14 mouse cellular contexts compared by ENCODE assay signal in the genomic region with DNA sequence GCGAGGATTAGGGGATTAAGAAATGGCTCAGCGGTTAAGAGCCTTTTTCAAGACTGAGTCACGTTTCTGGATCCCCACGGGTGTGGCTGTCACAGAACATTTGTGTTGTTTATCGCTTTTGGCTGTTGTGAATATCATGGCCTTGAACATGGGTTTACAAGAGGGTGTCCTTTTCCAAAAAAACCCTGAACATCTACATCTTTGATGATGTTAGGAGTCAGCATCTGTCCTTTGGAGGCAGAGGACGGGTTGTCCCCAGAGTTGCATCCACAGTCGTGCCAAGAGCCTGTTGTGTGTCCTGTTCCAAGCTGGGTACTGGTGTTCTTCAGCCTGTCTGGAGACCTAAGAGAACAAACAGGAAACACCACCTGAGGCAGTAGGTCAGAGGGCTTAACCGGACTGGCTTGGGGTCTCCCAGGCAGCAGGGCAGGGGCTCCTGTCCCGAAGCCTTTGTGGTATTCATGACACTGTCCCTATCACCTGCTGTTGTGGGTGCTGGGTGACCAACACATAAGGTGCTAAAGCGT.
"Had no signal": no experiment of that assay in that cellular context is flagged by ENCODE, and none has a peak within 500 bp of the region (broad histone marks: within the 10 kb centered on the region; RNA-seq: fewer than 3 reads in every experiment).

No protein-coding gene starts in this region.

- H3K27me3 ChIP-seq: limb, embryonic 13.5 days; neural tube, embryonic 13.5 days had no signal

- H3K9ac ChIP-seq: limb, embryonic 13.5 days; liver, embryonic 14.5 days; neural tube, embryonic 13.5 days had no signal

- H3K4me2 ChIP-seq: limb, embryonic 13.5 days; midbrain, embryonic 11.5 days; neural tube, embryonic 13.5 days had no signal

- H3K36me3 ChIP-seq: neural tube, embryonic 13.5 days had no signal

- DNase-seq: kidney, adult 2 months; kidney, postnatal 25 days; lung, adult 18-20 months; lung, postnatal 10 days; lung, postnatal 4 days; right cerebral cortex, adult 18-20 months; right cerebral cortex, postnatal 25 days; thymus, adult 18-20 months; thymus, postnatal 14 days had no signal

- ATAC-seq: midbrain, embryonic 16.5 days had no signal

- H3K9me3 ChIP-seq: limb, embryonic 13.5 days; neural tube, embryonic 13.5 days had no signal

- H3K27ac ChIP-seq: limb, embryonic 13.5 days; liver, embryonic 14.5 days; neural tube, embryonic 13.5 days had no signal

- H3K4me3 ChIP-seq: limb, embryonic 13.5 days; neural tube, embryonic 13.5 days had no signal
